Mouse (Mus musculus) small intestine, adult 2 months (tissue): Measurements from ENCODE around the gene Clmp. TPM values are rescaled to one million over a fixed set of nuclear protein-coding genes. Genes with fewer than 3 reads are reported as not detected.

Experiments used
- H3K27ac ChIP-seq: fragments of 200-500 bp; 2 replicates; pipeline ENCODE4 v1.5.1; 2012; ENCODE audit warnings: low read depth, low read length, control low read depth, inconsistent platforms; ENCODE audit not compliant: insufficient read depth
- H3K27me3 ChIP-seq: fragments of 200-500 bp; 2 replicates; pipeline ENCODE4 v1.6.1; 2012; ENCODE audit warnings: mild to moderate bottlenecking, moderate library complexity, low read length, inconsistent platforms; ENCODE audit not compliant: control insufficient read depth, insufficient read depth
- H3K36me3 ChIP-seq: fragments of 200-500 bp; 2 replicates; pipeline ENCODE4 v1.6.1; 2012; ENCODE audit warnings: mild to moderate bottlenecking, low read length, control low read depth, inconsistent platforms; ENCODE audit not compliant: control insufficient read depth, insufficient read depth
- H3K4me1 ChIP-seq: fragments of 200-500 bp; 2 replicates; pipeline ENCODE4 v1.6.1; 2012; ENCODE audit warnings: low read length, inconsistent platforms, mixed read lengths; ENCODE audit not compliant: control insufficient read depth, insufficient read depth, insufficient read length
- H3K4me3 ChIP-seq: fragments of 200-500 bp; 2 replicates; pipeline ENCODE4 v1.5.1; 2012; ENCODE audit warnings: low read depth, mild to moderate bottlenecking, control low read depth, inconsistent platforms, low read length, moderate library complexity
- CTCF ChIP-seq: fragments of 200-500 bp; IDR thresholded peaks from 2 replicates; pipeline ENCODE4 v1.5.1; 2012; ENCODE audit warnings: low read depth, mild to moderate bottlenecking, control low read depth, inconsistent platforms, low read length, moderate library complexity, mixed read lengths; ENCODE audit not compliant: insufficient replicate concordance, insufficient read length; ENCODE audit errors: extremely low read depth
- POLR2A ChIP-seq: fragments of 200-500 bp; IDR thresholded peaks from 2 replicates; pipeline ENCODE4 v1.6.1; 2012; ENCODE audit warnings: low read depth, mild to moderate bottlenecking, control low read depth, inconsistent platforms, low read length, moderate library complexity
- WGBS: fragments of 180-500 bp; shearing (Covaris S2); methylation state at CpG from one replicate; pipeline ENCODE4 v1.1.7; 2018; 5-methylcytosine and 5-hydroxymethylcytosine counted together
- polyA plus RNA-seq: library from polyadenylated mRNA; depleted of rRNA; stranded (reverse); fragments of >200 nt; gene quantifications from 2 replicates; pipeline ENCODE4 v1.2.3, GENCODE M21; 2012

Gene Clmp
- polyA plus RNA-seq, 1 experiment, result 37.6 TPM

- WGBS, result 40% methylated on average over 16 of the region's 16 CpGs
- no peaks in the 10 kb centered on the region for H3K36me3 ChIP-seq
- peaks cover 5% of the 10 kb centered on the region for H3K4me1 ChIP-seq
- no peak for TF ChIP-seq CTCF
- TF ChIP-seq POLR2A, result no peak
- no peak overlapping the region for H3K4me3 ChIP-seq
- H3K27ac ChIP-seq, result no peak overlapping the region
- no peaks in the 10 kb centered on the region for H3K27me3 ChIP-seq
Measured at GRCm38 (mm10) chr9:40642470-40643220, 43.1 kb upstream of the Clmp start.

DNA sequence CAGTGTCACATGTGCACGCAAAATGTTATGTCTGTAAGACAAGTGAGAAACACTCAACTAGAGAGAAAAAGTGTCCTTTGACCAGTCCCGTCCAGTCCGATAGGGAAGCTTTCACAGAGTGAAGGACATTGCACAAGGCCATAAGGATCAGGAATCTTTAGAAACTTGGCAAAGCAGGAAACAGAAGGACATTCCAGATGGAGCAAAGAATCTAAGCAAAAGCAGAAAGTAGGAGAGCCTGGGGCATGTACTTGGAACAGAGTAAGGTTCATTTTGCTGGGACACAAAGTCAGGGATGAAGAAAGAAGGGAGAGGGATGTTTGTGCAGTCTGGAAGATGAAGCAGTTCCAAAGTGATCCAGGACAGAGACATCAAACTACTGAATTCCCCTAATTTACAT, 36.3 kb upstream of the Clmp start:
- H3K27ac ChIP-seq, result no peak overlapping the region
- no peaks in the 10 kb centered on the region for H3K27me3 ChIP-seq
- no peak for TF ChIP-seq POLR2A
- 83% methylated on average over 3 of the region's 3 CpGs for WGBS
- H3K36me3 ChIP-seq, result no peaks in the 10 kb centered on the region
- no peak overlapping the region for H3K4me3 ChIP-seq
- no peaks in the 10 kb centered on the region for H3K4me1 ChIP-seq

DNA sequence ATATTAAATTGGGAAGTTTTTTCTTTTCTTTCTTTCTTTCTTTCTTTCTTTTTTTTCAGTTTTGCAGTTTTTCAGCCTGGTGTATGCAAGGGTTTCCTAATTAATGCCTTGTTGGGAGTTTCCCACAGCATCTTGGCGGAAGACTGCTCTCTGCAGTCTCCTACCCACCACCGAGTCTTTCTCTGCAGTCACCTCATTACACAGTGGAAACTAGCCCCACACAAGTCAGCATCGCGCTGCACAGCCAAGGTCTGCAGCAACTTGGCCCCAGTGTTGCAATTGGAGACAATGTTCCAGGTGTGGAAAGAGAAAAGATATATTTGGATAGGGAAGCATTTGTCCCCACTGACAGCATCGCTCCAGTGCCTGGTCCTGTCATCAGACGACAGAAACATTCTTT, 35.8 kb upstream of the Clmp start:
- Histone ChIP-seq H3K4me1 (no peaks in the 10 kb centered on the region), H3K4me3 (no peak overlapping the region), H3K27me3 (no peaks in the 10 kb centered on the region), H3K27ac (no peak overlapping the region), H3K36me3 (no peaks in the 10 kb centered on the region)
- 77% methylated on average over 6 of the region's 6 CpGs for WGBS
- no peak for TF ChIP-seq CTCF
- no peak for TF ChIP-seq POLR2A

DNA sequence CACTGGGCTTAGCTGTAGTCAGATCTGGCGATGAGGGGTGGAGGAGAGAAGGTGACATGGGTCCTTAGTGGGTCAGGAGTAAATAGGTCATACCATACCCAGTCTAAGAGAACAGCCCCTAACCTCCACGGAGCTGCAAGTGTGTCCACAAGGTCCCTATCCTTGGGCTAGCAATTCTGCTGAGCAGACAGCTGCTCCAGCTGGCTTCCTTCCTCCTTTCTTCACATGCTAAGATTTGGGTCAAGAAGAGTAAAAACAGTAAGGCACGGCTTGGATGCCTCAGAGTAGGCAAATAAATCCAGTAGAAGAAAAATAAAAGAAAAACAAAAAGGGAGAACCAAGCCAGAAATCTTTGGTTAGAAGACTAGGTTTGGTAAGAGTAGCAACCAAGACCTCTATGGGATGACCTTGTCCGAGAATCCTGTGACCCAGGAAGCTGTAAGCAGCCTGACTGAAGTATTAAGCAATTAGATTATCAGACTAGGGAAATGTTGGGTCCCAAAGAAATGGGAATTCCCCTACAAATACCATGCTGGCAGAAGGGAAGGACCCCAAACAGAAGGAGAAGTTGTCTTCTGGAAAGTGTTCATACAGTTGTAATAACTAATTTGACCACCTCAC, 34.4 kb upstream of the Clmp start:
- no peaks in the 10 kb centered on the region for H3K4me1 ChIP-seq
- TF ChIP-seq POLR2A (no peak), CTCF (no peak)
- H3K36me3 ChIP-seq, result no peaks in the 10 kb centered on the region
- 64% methylated on average over 4 of the region's 4 CpGs for WGBS
- no peak overlapping the region for H3K4me3 ChIP-seq
- H3K27ac ChIP-seq, result no peak overlapping the region
- H3K27me3 ChIP-seq, result no peaks in the 10 kb centered on the region

- Histone ChIP-seq H3K27me3 (no peaks in the 10 kb centered on the region), H3K4me1 (no peaks in the 10 kb centered on the region), H3K27ac (no peak overlapping the region), H3K36me3 (no peaks in the 10 kb centered on the region), H3K4me3 (no peak overlapping the region)
- 32% methylated on average over 9 of the region's 9 CpGs for WGBS
- no peak for TF ChIP-seq CTCF
- no peak for TF ChIP-seq POLR2A
Measured at GRCm38 (mm10) chr9:40652757-40653156, 33.0 kb upstream of the Clmp start.

GRCm38 (mm10) chr9:40666190-40666803, 19.5 kb upstream of the Clmp start:
- Histone ChIP-seq H3K4me1 (no peaks in the 10 kb centered on the region), H3K4me3 (no peak overlapping the region), H3K36me3 (no peaks in the 10 kb centered on the region), H3K27me3 (no peaks in the 10 kb centered on the region), H3K27ac (no peak overlapping the region)
- 76% methylated on average over 9 of the region's 9 CpGs for WGBS
- TF ChIP-seq CTCF, result no peak
- no peak for TF ChIP-seq POLR2A

GRCm38 (mm10) chr9:40670313-40670712, 15.4 kb upstream of the Clmp start, which contains the start of gene Gm21915:
TSS of gene Gm21915 (plus strand) at chr9:40670613.
- WGBS, result 80% methylated on average over 3 of the region's 3 CpGs
- TF ChIP-seq CTCF, result no peak
- no peak for TF ChIP-seq POLR2A
- H3K4me1 ChIP-seq, result no peaks in the 10 kb centered on the region
- no peak within 1 kb of the TSS for H3K4me3 ChIP-seq
- no peaks in the 10 kb centered on the region for H3K36me3 ChIP-seq
- no peaks in the 10 kb centered on the region for H3K27me3 ChIP-seq
- H3K27ac ChIP-seq, result no peak within 1 kb of the TSS
